Comparison of ENCODE assay signal across 21 mouse cellular contexts in genomic region chr15:99710221-99711190, GRCm38 (mm10). TPM values are rescaled to one million over a fixed set of nuclear protein-coding genes. Genes with fewer than 3 reads are reported as not detected.
A peak's percentile ranks its signal among the peaks of the same experiment; 100 is the strongest.
DNase-seq lines count a peak whose midpoint lies in the region; ATAC-seq and TF ChIP-seq lines count a peak whose summit lies in the region.
"Had no signal": no experiment of that assay in that cellular context is flagged by ENCODE, and none has a peak within 500 bp of the region (broad histone marks: within the 10 kb centered on the region; RNA-seq: fewer than 3 reads in every experiment).

No protein-coding gene starts in this region.

- H3K9me3 ChIP-seq in stomach, postnatal 0 days (ENCODE audit: control insufficient read depth, low read length), result no peaks in the 10 kb centered on the region
- H3K9me3 ChIP-seq: embryonic facial prominence, embryonic 10.5 days; forebrain, embryonic 13.5 days; heart, embryonic 12.5 days; hindbrain, embryonic 10.5 days had no signal

- peaks cover 4% of the 10 kb centered on the region; the same call in 1 of the 2 replicates for H3K36me3 ChIP-seq in liver, adult 2 months (ENCODE audit: control insufficient read depth, insufficient read depth, low read length)
- H3K36me3 ChIP-seq in stomach, postnatal 0 days (ENCODE audit: control insufficient read depth, insufficient read depth, low read length), result peaks cover 43% of the 10 kb centered on the region

- peak overlapping the region; percentile 67 for H3K27ac ChIP-seq in liver, adult 2 months (replicated peaks; ENCODE audit: insufficient read depth, low read depth, low read length)
- H3K27ac ChIP-seq in stomach, postnatal 0 days (replicated peaks), result no peak overlapping the region
- H3K27ac ChIP-seq: embryonic facial prominence, embryonic 10.5 days; forebrain, embryonic 13.5 days; hindbrain, embryonic 10.5 days; hindbrain, embryonic 14.5 days had no signal

- no peak for TF ChIP-seq POLR2A in liver, adult 2 months (IDR thresholded peaks at IDR 0.05; ENCODE audit: extremely low read depth, insufficient read depth, low read length)

- peak overlapping the region; percentile 7; the same call in 1 of the 2 replicates for H3K9ac ChIP-seq in liver, adult 2 months (ENCODE audit: low read depth, low read length)
- H3K9ac ChIP-seq in stomach, postnatal 0 days (ENCODE audit: low read length), result no peak overlapping the region
- H3K9ac ChIP-seq: forebrain, embryonic 13.5 days; forebrain, postnatal 0 days; heart, embryonic 12.5 days; hindbrain, embryonic 14.5 days had no signal

- H3K4me3 ChIP-seq in liver, adult 2 months (ENCODE audit: insufficient read depth, low read depth, low read length), result no peak overlapping the region
- H3K4me3 ChIP-seq in stomach, postnatal 0 days (ENCODE audit: low read depth, low read length), result no peak overlapping the region
- H3K4me3 ChIP-seq: embryonic facial prominence, embryonic 10.5 days; forebrain, embryonic 13.5 days; heart, embryonic 12.5 days; hindbrain, embryonic 10.5 days had no signal

- no peaks in the 10 kb centered on the region for H3K79me2 ChIP-seq in liver, adult 2 months (ENCODE audit: control insufficient read depth, insufficient read depth, low read length)

- no peak overlapping the region for H3K4me2 ChIP-seq in stomach, postnatal 0 days (replicated peaks; ENCODE audit: low read depth)
- H3K4me2 ChIP-seq: forebrain, embryonic 13.5 days; heart, embryonic 12.5 days; hindbrain, embryonic 14.5 days had no signal

- ATAC-seq in stomach, postnatal 0 days (ENCODE audit: low FRiP score, low TSS enrichment), result no peak
- ATAC-seq: forebrain, embryonic 13.5 days; forebrain, postnatal 0 days had no signal

- no peaks in the 10 kb centered on the region for H3K27me3 ChIP-seq in liver, adult 2 months (ENCODE audit: control insufficient read depth, insufficient read depth, low read length)
- no peaks in the 10 kb centered on the region for H3K27me3 ChIP-seq in stomach, postnatal 0 days (ENCODE audit: control insufficient read depth, insufficient read depth, low read length)
- H3K27me3 ChIP-seq: forebrain, embryonic 13.5 days; heart, embryonic 12.5 days had no signal

- TF ChIP-seq CTCF in liver, adult 2 months (IDR thresholded peaks at IDR 0.05; ENCODE audit: low read depth, low read length), result peak; percentile 41
- TF ChIP-seq CTCF in stomach, postnatal 0 days (IDR thresholded peaks at IDR 0.05; ENCODE audit: low read depth), result 0 out of 2 replicates have a peak, but pooled peaks have one; percentile 25

- TF ChIP-seq EP300 in stomach, postnatal 0 days (optimal IDR thresholded peaks at IDR 0.05), result no peak

- 28% methylated on average over 10 of the region's 10 CpGs for WGBS in liver, adult 2 months
- 90% methylated on average over 10 of the region's 10 CpGs for WGBS in stomach, postnatal 0 days

- peak; percentile 65 for DNase-seq in adrenal gland, adult 2 months
- DNase-seq in adrenal gland, postnatal 4 days (ENCODE audit: low spot score in 2 of 2), result no peak
- peak; percentile 97 for DNase-seq in liver, adult 2 months (ENCODE audit: extremely low read depth, low read depth, low spot score)
- no peak for DNase-seq in liver
- DNase-seq in adrenal gland, postnatal 14 days, result peak; percentile 38
- DNase-seq in stomach, postnatal 0 days (ENCODE audit: low spot score), result no peak
- DNase-seq in kidney, adult 8-10 months, result no peak
- DNase-seq: cerebellum, adult 11-12 months; cerebellum, postnatal 10 days; forebrain, postnatal 0 days; gastrocnemius, postnatal 14 days had no signal

- peaks cover 32% of the 10 kb centered on the region for H3K4me1 ChIP-seq in liver, adult 2 months (ENCODE audit: control insufficient read depth, insufficient read depth, low read length)
- H3K4me1 ChIP-seq in stomach, postnatal 0 days (replicated peaks; ENCODE audit: control insufficient read depth, insufficient read depth), result no peaks in the 10 kb centered on the region

RNA-seq across cellular contexts. Expression of gene Gm17349, which starts 5.2 kb away (rescaled TPM):
- 10 to 100 TPM; 22.1 to 33.4 TPM for total RNA-seq in adrenal gland, adult 2 months (2021)
- 111 and 156 TPM in 2 replicates for polyA plus RNA-seq in adrenal gland, adult 2 months (2012; rRNA removed)
- 10 to 100 TPM; 34.8 to 45.6 TPM for total RNA-seq in adrenal gland, postnatal 4 days (2021)
- not detected in 2 replicates for total RNA-seq in liver, adult 2 months (2014; rRNA removed)
- 1.4 TPM in 1 of 2 replicates, not detected in the other for polyA plus RNA-seq in liver, adult 2 months (2012; rRNA removed)
- 17.6 and 18.1 TPM in 2 replicates for total RNA-seq in adrenal gland, postnatal 14 days (2021)
- polyA plus RNA-seq in stomach, postnatal 0 days (2015; fragmentation: Nextera tagmentation; extraction: Ambion mirVana), result 1.0 and 2.5 TPM in 2 replicates
- total RNA-seq: forebrain, postnatal 0 days; gastrocnemius, adult 18-20 months had no signal
- polyA plus RNA-seq: C2C12; embryonic facial prominence, embryonic 10.5 days; embryonic facial prominence, embryonic 14.5 days; forebrain, embryonic 13.5 days; forebrain, postnatal 0 days; gonadal fat pad, adult 2 months; heart, embryonic 12.5 days; heart, embryonic 16.5 days; hindbrain, embryonic 10.5 days; hindbrain, embryonic 14.5 days had no signal

RNA-seq across cellular contexts. Expression of gene Gpd1, which starts 6.8 kb away (rescaled TPM):
- 1,000 to 10,000 TPM; 1,060 to 1,239 TPM for total RNA-seq in adrenal gland, adult 2 months (2021)
- polyA plus RNA-seq in adrenal gland, adult 2 months (2012; rRNA removed), result 708 and 828 TPM in 2 replicates
- total RNA-seq in adrenal gland, postnatal 4 days (2021), result 100 to 1,000 TPM; 259 to 304 TPM
- 147 and 151 TPM in 2 replicates for total RNA-seq in liver, adult 2 months (2014; rRNA removed)
- polyA plus RNA-seq in liver, adult 2 months (2012; rRNA removed), result 233 and 311 TPM in 2 replicates
- 1,539 and 1,562 TPM in 2 replicates for total RNA-seq in adrenal gland, postnatal 14 days (2021)
- 6.8 and 7.9 TPM in 2 replicates for polyA plus RNA-seq in stomach, postnatal 0 days (2015; fragmentation: Nextera tagmentation; extraction: Ambion mirVana)

RNA-seq across cellular contexts. Expression of gene Smarcd1, which starts 8.6 kb away (rescaled TPM):
- 10 to 100 TPM; 37.6 to 53.6 TPM for total RNA-seq in adrenal gland, adult 2 months (2021)
- polyA plus RNA-seq in adrenal gland, adult 2 months (2012; rRNA removed), result 74.6 and 76.9 TPM in 2 replicates
- 100 to 1,000 TPM in 1 of 2 experiments, 10 to 100 TPM in 1; 94.9 to 103 TPM for total RNA-seq in adrenal gland, postnatal 4 days (2021)
- 2.0 and 3.1 TPM in 2 replicates for total RNA-seq in liver, adult 2 months (2014; rRNA removed)
- 8.5 and 9.3 TPM in 2 replicates for polyA plus RNA-seq in liver, adult 2 months (2012; rRNA removed)
- total RNA-seq in adrenal gland, postnatal 14 days (2021), result 40.0 and 57.6 TPM in 2 replicates
- 10.9 and 11.6 TPM in 2 replicates for polyA plus RNA-seq in stomach, postnatal 0 days (2015; fragmentation: Nextera tagmentation; extraction: Ambion mirVana)

RNA-seq across cellular contexts. Expression of gene Cox14, which starts 14.9 kb away (rescaled TPM):
- total RNA-seq in adrenal gland, adult 2 months (2021), result 100 to 1,000 TPM; 202 to 243 TPM
- polyA plus RNA-seq in adrenal gland, adult 2 months (2012; rRNA removed), result 685 and 754 TPM in 2 replicates
- 100 to 1,000 TPM; 171 to 192 TPM for total RNA-seq in adrenal gland, postnatal 4 days (2021)
- 58.6 and 70.0 TPM in 2 replicates for total RNA-seq in liver, adult 2 months (2014; rRNA removed)
- 115 and 117 TPM in 2 replicates for polyA plus RNA-seq in liver, adult 2 months (2012; rRNA removed)
- 177 and 199 TPM in 2 replicates for total RNA-seq in adrenal gland, postnatal 14 days (2021)
- 199 and 206 TPM in 2 replicates for polyA plus RNA-seq in stomach, postnatal 0 days (2015; fragmentation: Nextera tagmentation; extraction: Ambion mirVana)

RNA-seq across cellular contexts. Expression of gene Asic1, which starts 40.3 kb away (rescaled TPM):
- under 1 TPM; 0.59 to 0.72 TPM for total RNA-seq in adrenal gland, adult 2 months (2021)
- polyA plus RNA-seq in adrenal gland, adult 2 months (2012; rRNA removed), result 0.37 and 0.71 TPM in 2 replicates
- total RNA-seq in adrenal gland, postnatal 4 days (2021), result 1 to 10 TPM; 1.4 to 1.5 TPM
- not detected in 2 replicates for total RNA-seq in liver, adult 2 months (2014; rRNA removed)
- 0.16 TPM in 1 of 2 replicates, not detected in the other for polyA plus RNA-seq in liver, adult 2 months (2012; rRNA removed)
- total RNA-seq in adrenal gland, postnatal 14 days (2021), result 0.70 and 0.75 TPM in 2 replicates
- polyA plus RNA-seq in stomach, postnatal 0 days (2015; fragmentation: Nextera tagmentation; extraction: Ambion mirVana), result 1.0 and 1.2 TPM in 2 replicates

Comparison
In these comparisons a context has a peak if more than half of its experiments do, and no peak if none do; other contexts are left out.
1. DNase-seq: peak in adrenal gland, adult 2 months (single experiment), liver, adult 2 months (single experiment) and adrenal gland, postnatal 14 days (single experiment); none in adrenal gland, postnatal 4 days (0 of 2), liver (single experiment), stomach, postnatal 0 days (single experiment) and kidney, adult 8-10 months (0 of 2).
2. RNA of gene Gm17349, which starts 5.2 kb away (total RNA-seq): 34.8 to 45.6 TPM in adrenal gland, postnatal 4 days, 22.1 to 33.4 TPM in adrenal gland, adult 2 months and 17.6 to 18.1 TPM in adrenal gland, postnatal 14 days; not detected in liver, adult 2 months; every median in the first group is over 10 times any median in the second.